Mouse (Mus musculus): Measurements from ENCODE around the gene Syf2.

Gene Syf2

DNA sequence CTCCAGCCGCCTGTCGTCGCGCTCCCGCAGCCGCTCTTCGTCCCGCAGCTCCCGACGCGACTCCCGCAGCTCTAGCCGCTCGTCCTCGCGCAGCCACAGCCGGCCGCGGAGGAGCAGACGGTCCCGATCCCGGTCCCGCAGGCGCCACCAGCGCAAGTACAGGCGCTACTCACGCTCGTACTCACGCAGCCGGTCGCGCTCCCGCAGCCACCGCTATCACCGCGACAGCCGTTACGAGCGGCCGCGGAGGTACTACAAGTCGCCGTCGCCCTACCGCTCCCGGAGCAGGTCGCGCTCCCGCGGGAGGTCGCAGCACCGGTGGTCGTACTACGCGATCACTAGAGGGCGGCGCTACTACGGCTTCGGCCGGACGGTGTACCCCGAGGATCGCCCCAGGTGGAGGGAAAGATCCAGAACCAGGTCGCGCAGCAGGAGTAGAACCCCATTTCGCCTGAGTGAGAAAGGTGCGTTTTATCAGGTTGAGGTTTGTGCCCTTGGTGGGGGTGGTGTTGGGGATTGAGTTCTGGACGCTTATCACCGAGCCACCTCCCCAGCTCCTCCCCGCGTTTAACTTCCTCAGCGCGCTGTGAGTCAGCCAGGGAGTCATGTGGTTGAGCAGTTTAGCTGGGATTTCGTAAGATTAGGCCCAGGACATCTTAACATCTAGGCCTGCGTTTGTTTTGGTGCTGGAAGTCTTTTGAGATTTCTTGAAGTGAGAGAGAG, 6.5 kb upstream of the Syf2 start:
- DNase-seq, result peak; percentile 53

GRCm38 (mm10) chr4:134925206-134925605, 5.5 kb upstream of the Syf2 start:
- no peak for DNase-seq

DNA sequence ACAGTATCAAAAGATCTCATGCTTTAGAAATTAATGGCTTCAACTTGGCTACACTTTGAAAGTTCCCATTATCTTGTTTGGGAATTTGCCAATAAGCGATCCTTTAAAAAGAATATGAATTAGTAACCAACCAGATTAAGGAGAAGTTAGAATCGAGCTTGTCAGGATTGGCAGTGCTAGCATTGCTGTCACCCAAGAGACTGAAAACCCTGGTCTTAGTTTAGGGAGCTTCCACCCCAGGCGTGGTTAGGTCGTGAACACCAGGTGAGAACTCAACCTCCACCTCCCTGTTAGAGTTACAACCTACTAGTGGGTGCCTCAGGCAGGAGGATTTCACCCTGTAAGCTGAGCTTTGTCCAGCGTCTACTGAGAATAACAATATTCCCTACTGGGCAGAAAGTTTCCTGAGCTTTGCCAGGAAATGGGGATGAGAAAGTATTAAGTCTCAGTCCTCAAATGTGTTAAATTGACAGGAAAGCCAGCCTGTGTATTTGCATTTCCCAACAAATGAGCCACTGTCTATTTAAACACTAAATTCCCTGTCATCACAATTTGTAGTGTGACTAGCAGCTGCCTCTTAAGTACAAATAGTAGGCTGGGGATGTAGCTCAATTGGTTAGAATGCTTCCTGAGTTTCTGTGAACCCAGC, 2.8 kb upstream of the Syf2 start:
- DNase-seq, result no peak

GRCm38 (mm10) chr4:134928464-134928836, 2.2 kb upstream of the Syf2 start:
- no peak for DNase-seq

DNA sequence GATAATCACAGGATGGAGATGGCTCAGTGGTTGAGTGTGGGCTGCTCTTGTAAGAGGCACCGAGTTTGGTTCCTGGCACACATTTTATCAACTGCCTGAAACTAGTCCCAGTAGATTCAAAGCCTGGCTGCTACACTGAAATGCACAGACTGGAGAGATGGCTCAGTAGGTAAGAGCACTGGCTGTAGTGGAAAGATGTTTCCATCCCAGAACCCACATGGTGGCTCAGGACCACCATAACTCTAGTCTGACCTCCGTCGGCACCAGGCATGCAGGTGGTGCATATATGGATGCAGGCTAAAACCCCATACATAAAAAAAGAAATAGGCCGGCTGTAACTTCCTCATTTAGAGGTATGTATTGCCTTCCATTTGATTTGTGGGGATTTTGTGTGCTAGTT, 1.2 kb upstream of the Syf2 start:
- DNase-seq, result peak; percentile 38

GRCm38 (mm10) chr4:134930190-134930589, 508 bp upstream of the Syf2 start:
- DNase-seq, result no peak

- no peak for DNase-seq
These were observed 6.8 kb downstream of the Syf2 start for GRCm38 (mm10) chr4:134937240-134938176.

DNA sequence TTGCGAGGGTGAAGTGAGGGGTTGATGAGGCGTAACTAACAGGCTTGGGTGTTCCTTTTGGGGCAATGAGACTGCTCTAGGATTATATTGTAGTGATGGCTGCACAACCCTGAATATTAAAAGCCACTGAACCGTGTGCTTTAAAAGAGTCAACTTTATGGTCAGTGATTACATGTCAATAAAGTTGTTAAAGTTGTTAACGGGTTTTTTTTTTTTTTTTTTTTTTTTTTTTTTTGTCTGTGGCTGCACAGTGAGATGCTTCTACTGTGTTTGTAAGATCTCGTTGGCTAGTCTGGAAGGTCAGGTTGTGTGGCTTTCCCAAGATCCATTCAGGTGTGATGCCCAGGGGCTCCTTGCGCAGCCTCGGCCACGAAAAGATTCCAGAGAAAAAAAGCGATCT, 9.2 kb downstream of the Syf2 start:
- no peak for DNase-seq

DNA sequence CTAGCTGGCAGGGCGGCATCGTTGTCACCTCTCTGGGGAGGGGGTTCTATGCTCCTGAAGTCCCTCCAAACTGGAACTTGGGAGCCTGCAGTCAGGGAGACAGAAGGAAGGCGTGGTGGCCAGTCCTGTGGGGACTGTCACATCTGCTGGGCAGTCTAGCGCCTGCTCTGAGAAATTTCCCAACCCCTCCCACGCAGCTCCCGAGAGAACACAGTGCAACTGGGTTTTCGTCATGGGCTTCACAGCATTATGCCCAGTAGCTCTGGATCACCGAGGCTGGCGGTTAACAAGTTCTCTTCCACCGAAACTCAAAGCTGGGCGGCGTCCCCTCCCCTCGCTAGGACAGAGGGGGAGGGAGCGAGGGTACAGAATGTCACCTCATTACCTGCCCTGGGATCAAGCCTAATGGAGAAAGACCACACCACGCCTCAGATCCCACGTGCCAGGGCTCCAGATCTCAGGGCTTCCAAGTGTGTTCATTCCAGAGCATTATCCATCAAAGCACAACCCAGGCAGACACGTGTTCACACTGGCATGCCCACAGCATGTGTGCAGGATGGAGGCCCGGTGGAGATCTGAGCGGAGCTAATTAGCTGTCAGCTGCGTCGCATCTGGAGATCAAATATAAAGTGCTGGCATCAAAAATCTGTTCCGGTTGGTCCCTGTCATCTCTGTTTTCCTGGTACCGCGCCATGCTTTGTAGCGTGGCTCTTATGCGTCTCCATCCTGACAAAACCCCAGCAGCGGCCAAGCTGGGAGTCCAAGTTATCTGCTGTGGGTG, 13.2 kb downstream of the Syf2 start:
- no peak for DNase-seq

- peak; percentile 68 for DNase-seq
These were observed 15.5 kb downstream of the Syf2 start for GRCm38 (mm10) chr4:134946024-134946744.

- no peak for DNase-seq
These were observed 19.9 kb downstream of the Syf2 start for GRCm38 (mm10) chr4:134950518-134951091.

DNA sequence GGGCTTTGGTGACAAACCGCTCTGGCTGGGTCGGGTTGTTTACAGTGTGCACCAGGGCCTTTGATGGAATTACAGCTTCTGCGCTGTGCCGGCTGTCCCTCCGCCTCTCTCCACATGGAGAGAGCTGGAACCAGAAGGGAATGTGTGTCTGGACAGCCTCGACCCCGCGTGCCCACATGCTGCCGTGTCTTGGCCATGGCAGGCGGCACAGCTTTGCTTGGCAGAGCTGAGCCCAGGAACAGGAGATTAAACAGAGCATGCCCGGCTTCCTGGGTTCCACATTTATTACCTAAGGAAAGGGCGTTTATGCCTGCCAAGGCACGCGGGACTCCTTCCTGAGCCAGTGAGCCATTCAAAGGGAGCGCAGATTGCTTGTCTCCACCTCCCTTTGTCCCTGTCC, 23.8 kb downstream of the Syf2 start:
- no peak for DNase-seq

DNA sequence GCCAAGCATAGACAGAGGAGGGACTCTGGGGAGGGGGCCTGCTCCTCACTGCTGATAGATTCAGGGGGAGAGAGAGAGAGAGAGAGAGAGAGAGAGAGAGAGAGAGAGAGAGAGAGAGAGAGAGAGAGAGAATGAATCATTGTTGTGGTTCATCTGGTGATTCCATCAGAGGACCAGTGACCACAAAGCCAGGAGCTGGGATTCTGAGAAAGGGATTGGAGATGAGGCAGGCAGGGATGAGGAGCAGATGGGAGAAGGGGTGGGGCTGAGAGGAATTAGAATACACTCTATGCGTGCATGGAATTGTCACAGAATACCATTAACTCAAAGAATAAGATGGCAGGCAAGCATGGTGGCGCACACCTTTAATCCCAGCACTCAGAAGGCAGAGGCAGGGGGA, 24.5 kb downstream of the Syf2 start:
- no peak for DNase-seq

- no peak for DNase-seq
These were observed 25.1 kb downstream of the Syf2 start for GRCm38 (mm10) chr4:134955845-134956244.

- DNase-seq, result peak; percentile 70
These were observed 25.6 kb downstream of the Syf2 start for GRCm38 (mm10) chr4:134956328-134956727.

GRCm38 (mm10) chr4:134963021-134963776, 32.5 kb downstream of the Syf2 start:
- peak; percentile 71 for DNase-seq

DNA sequence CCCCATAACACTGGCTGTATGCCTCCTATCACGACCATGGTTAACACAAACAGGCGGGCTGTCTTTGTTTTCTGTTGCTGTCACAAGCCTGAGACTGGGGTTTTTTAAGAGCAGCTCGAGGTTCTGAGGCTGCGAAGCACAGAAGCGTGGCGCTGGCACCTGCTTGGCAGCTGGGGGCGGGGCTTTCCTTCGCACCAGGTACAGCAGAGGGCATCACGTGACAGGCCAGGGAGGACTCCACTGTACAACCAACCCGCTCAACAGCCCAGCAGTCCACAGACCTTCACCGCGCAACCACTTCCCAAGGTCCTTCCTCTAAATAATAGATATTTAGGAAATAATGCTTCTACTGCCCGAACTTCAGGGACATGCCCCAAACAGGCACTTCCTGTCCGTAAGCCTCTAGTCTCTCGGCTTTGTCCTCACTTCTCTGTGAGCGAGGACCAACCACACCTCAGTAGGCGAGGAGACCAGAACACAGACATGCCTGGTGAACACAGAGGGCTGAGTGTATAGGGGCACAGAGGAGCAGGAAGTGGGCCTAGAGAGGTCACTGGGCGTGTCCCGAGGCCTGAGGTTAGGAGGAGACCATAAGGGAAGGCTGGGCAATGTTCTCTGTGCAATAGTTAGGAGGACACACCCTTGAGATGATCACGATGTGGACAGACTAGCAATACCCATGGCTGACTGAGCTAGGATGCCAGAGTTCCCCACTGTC, 37.3 kb downstream of the Syf2 start:
- DNase-seq, result no peak

- no peak for DNase-seq
These were observed 37.9 kb downstream of the Syf2 start for GRCm38 (mm10) chr4:134968605-134968976.

- DNase-seq, result no peak
These were observed 44.7 kb downstream of the Syf2 start for GRCm38 (mm10) chr4:134975261-134975928.

GRCm38 (mm10) chr4:134975929-134976308, 45.2 kb downstream of the Syf2 start:
- no peak for DNase-seq

Data from thymus, postnatal 25 days (tissue).